Mouse (Mus musculus) activated CD4-positive, CD25-positive, alpha-beta regulatory T cell, adult 9 weeks (primary cell): ENCODE measurements around the gene Cbr1. TPM values are rescaled to one million over a fixed set of nuclear protein-coding genes. Genes with fewer than 3 reads are reported as not detected.

Experiments
- polyA plus RNA-seq: library from polyadenylated mRNA; unstranded; fragments of 100-300 nt; shearing (Covaris generic); gene quantifications from one replicate; pipeline ENCODE4 v1.2.1, GENCODE M21; 2017

Gene Cbr1
- 78.4 TPM for polyA plus RNA-seq

DNA sequence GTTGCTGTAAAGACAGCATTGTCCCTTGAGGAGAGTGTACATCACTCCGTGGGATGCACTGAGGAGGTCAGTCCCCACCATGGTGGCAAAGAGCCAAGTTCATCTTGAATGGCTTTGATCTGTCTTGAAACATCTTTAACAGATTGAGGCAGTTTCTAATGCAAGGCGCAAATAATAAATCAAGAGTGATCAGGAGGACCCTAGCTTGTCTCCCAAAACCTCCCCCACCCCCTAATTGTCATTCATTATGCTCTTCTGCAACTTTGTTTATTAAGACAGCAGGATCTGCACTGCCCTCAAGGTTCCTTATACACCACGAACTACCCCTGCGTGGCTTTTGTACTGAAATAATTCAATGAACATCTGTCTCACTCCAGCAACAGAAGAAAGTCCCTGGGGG lies at the start of gene Cbr1:
Gene Cbr1 (plus strand): TSS at position 301 of the 400 bp plus-strand sequence.

DNA sequence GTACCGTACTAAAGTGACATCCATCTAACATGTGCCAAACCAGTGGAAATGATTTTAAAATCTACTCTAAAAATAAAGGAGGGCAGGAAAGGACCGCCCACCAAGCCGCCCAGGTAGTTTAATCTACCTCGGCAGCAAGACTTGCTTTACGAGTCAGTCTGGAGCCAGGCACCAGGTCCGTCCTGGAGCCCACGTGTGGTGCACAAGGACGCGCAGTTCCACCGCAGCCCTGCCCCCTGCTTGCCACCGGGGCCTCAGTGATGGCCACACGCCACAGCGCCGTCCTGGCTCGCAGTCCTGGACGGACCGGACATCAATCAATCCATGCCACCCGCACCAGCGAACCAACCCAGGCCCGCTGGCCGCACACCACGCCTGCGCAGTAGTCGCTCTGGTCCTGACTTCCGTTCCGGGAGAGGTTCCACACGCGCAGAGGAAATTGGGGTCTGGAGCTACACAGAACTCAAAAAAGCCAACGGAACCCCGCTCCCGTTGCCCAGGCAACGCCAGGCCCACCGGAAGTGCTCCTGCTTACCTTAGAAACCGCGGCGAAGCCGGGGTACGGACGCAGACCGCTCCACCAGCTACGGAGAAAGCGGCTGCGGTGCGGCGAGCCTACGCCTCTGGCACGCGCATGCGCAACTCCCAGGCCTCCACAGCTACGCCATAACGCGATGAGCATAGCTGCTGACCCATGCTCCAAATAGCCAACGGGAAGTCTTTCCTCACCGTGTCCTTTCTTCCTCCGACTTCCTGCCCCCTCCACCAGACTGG lies 2.0 kb upstream of the Cbr1 start, which contains the start of gene Setd4:
Gene Setd4 (minus strand): TSS at position 625 of the 774 bp plus-strand sequence.

DNA sequence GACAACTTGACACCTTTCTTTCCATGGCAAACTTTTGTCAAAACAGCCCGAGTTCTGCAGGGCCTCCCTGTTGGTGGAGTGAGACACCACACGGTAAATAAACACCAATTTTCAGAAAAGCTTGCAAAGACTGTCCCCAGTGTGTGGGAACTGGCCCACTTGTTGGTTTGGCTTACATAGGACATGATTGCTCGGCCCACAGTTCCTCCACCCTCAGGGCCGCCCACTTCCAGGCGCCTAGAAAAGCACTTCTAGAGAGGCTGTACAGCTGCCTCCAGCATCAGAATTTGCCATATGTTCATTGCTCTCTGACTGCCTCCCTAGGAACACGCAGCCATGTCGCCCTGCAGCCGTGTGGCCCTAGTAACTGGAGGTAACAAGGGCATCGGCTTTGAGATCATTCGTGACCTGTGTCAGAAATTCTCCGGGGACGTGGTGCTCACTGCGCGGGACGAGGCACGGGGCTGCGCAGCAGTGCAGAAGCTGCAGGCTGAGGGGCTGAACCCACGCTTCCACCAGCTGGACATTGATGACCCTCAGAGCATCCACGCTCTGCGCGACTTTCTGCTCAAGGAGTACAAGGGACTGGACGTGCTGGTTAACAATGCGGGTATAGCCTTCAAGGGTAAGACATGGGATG lies 22.2 kb downstream of the Cbr1 start, which contains the start of gene Gm5678:
Gene Gm5678 (plus strand): TSS at position 337 of the 640 bp plus-strand sequence.

Other genes with a start within 250 kb of the Cbr1 start
- 42.6 TPM for gene Setd4, start 1.8 kb upstream of the Cbr1 start, polyA plus RNA-seq
- gene Gm5678, start 22.2 kb downstream of the Cbr1 start, polyA plus RNA-seq, result not detected
- not detected for gene Cbr3, start 77.4 kb downstream of the Cbr1 start, polyA plus RNA-seq
- 46.8 TPM for gene Dop1b, start 106.1 kb downstream of the Cbr1 start, polyA plus RNA-seq
- 121 TPM for gene Morc3, start 226.3 kb downstream of the Cbr1 start, polyA plus RNA-seq